Mouse (Mus musculus) gastrocnemius, postnatal 14 days (tissue): Measurements from ENCODE around the gene Tusc2. TPM values are rescaled to one million over a fixed set of nuclear protein-coding genes. Genes with fewer than 3 reads are reported as not detected.

Experiments used
- DNase-seq: peaks from one replicate; pipeline ENCODE4 v3.0.0; 2021; ENCODE audit warnings: mixed read lengths
- intact Hi-C: fragments of 180-260 bp; cut with DNase I; formaldehyde crosslinking; loops from one replicate; pipeline ENCODE4 v1.15.1; 2025; ENCODE audit warnings: low total_unique reads
- total RNA-seq, 2 experiments: library from RNA; stranded (reverse); gene quantifications; 2 replicates each; pipeline ENCODE4 v1.2.3; 2021

Tusc2 gene
- total RNA-seq, 2 experiments from 2014 or later, result 21.8 to 23.1 TPM

DNA sequence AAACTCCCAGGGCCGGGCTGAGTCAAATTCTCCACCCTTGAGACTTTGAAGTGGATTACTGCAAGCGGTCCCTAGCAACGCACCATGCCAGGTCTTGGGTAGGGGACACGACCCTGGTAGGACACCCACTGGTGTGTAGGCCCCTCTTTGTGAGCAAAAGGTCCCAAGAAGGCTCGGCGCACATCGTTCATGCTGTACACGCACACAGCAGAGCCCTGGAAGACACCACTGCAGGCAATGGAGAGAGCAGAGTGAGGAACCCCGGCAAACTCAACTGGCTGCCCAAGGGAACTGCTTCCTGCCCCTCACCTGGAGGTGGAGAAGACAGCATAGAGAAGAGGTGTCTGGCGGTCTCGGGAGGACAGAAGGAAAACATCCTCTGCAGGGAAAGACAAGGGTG, 38.2 kb downstream of the Tusc2 start:
- DNase-seq, result no peak
- intact Hi-C loops, result loop anchor here (5.0 kb wide), 1 partner anchor 76 kb away; the partner anchor contains the start of gene Gnat1

DNA sequence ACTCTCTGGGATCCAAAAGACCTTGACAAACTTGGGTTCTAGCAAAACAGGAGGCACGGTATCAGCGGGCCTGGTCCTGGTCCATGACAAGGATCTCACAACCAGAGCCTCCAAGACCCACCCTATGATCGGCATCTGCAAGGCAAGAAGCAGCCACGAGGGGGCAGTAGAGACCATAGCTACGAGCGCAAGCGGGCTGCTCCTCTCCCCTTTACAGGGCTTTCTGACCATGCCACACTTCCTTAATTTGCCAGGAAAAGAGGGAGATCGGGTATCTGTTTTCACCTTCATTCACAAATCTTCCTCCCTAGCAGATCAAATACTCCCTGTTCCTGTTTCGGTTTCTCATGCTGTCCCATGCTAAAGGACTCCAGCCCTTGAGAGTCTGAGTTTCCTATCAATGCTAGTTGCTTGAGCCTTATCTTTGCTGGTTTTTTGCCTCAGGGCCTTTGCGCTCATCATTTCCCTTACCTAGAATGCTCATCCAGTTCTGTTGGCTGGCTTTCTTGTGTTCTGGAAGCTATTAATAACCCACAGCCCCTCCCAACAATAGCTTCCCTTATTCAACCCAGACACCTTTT, 39.1 kb downstream of the Tusc2 start:
- peak; percentile 91 for DNase-seq
- intact Hi-C loops, result loop anchor here (2.0 to 5.0 kb wide), 2 partner anchors 43 to 75 kb away; partner anchors contain the start of gene Gnat1

DNA sequence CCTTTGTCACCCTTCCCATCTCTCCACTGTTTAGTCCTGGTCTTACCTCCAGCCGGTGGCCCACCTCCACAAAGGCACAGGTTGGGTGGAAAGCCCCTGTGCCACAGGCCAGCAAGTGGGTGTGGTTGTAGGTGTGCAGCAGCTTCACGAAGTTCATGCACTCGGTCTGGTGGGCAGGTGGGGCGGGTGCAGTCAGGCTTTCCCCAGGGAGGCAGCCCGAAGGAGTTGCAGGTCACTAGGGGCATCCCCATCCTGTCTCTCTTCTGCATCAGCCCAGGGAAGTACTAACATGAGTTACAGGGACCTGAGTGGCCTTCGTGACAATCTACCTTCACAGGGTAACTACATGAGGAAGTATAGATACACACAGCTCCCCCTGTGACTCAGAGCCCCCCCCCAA, 40.2 kb downstream of the Tusc2 start:
- intact Hi-C loops, result loop anchor here (2.0 to 5.0 kb wide), 2 partner anchors 42 to 74 kb away; partner anchors contain the start of gene Gnat1
- DNase-seq, result no peak

DNA sequence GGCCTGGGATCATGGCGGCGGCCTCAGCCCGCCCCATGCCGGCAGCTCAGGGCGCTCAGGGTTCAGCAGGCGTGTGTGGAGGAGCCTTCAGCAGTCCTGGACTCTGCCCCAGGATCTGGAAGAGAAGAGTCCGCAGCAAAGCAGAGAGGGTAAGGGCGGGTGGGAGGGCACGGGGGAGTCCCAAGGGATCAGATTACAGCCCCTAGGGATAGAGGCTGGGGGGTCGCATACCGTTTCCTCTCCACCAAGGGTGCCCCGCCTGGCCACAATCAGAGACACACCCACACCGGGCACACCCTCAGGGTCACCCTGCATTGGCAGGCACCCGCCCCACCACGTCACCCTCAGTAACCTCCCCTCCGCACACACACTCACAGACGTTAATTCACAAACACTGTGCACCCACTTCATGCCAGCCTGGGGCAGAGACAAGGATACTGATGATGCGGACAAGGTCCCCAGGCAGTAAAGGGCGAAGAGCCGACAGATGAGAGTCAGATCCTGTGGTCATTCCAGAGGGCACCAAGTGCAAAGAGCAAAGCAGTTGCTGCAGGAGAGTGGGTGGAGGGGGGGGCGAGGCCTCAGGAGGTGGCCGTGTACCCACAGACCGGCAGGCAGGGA, 42.1 kb downstream of the Tusc2 start:
- peak; percentile 52 for DNase-seq
- intact Hi-C loops, result no loop called here

DNA sequence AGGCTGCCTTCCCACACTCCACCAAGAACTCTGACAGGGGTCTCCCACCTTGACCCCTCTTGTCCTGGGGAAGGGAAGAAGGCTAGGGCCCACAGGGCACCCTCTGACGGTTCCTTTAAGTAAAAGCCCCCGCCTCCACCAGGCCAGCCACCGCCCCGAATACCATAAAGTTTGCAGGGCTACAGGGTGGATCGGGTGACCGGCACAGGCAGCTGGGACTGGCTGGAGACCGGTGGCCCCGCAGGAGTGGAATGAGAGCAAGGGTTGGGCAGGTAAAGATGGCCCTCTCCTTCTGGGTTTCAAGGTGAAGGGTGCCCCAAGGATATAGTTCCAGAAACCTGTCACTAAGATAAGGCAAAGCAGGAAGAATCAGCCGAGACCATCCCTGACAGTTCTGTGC, 43.5 kb downstream of the Tusc2 start:
- intact Hi-C loops, result no loop called here
- DNase-seq, result peak; percentile 53

DNA sequence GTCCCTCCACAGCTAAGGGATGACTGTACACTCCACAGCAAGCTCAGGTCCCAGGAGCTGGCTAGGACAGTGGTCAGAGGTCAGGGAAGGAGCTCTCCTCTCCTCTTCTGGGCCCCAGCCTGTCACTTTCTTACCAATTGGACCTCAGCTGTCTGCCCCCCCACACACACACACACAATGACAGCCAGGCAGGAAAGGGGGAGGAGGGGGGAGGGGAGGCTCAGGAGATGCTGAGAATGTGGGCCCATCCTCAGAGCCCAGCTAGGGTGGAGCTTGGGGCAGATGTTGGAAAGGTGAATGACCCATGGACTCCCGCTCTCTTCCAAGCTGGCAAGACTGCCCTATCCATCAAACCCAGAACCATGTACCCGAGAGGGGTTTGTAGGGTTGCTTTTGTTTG, 44.0 kb downstream of the Tusc2 start:
- DNase-seq, result no peak
- intact Hi-C loops, result no loop called here

DNA sequence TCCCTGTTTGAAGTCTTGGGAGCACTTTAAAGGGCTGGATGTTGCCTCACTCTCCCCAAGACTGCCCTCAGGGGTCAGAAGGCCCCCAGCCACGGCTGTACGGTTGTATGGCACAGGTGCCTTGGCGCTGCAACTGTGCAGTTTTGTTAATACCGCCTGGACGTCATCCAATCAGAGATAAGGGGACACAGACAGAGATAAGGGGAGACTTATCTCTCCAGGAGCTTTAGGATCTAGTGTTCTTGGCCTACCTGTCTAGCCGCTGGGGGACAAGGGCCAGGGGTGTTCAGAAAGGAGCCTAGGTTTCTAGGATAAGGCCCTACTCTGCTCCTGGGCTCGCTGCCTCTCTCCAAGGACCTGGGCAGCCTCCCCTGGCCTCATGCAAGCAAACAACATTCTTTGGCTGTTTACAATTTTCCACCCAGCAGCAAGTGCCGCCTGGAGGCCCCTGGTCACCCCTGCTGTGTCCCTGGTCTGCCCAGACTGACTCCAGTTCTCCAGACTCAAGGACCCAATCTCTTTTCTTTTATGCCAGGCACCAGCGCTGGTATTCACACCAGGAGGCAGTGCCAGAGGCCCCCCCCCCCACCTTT, 44.7 kb downstream of the Tusc2 start:
- DNase-seq, result no peak
- intact Hi-C loops, result no loop called here

DNA sequence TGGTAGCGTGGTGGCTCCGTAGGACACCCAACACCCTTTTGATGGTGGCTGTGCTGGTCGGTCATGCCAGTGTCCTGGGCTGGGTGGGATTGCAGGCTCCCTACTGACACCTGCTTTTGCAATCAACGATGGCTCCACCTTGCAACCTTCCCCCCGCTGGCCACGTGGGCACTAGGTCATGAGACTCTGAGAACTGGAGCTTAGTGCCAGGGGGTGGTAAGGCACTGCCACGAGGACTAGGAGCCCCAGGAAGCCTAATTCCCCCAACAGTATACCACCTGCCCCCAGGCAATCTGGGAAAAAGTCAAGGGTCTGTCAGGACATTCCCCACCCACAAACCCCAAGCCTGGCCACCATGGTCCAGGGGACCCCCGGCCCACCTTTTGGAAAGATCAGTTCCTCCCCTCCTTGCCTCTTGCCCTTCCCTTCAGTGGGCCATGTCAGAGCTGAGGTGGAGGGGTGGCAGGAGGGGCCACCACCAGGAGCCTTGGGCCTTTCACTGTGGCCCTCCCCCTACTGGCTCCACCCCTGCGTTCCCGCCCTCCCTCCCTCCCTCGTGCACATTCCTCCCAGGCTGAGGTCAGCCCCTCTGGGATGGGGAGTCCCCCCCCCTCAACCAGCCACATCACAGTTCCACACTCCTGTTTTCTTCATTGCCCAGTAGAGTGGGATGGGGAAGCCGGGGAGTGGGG, 45.8 kb downstream of the Tusc2 start, which contains the start of gene Sema3b:
Sema3b (minus strand) TSS at position 489 of the 692 bp plus-strand sequence.
- intact Hi-C loops, result no loop called here
- DNase-seq, result peak; percentile 69

DNA sequence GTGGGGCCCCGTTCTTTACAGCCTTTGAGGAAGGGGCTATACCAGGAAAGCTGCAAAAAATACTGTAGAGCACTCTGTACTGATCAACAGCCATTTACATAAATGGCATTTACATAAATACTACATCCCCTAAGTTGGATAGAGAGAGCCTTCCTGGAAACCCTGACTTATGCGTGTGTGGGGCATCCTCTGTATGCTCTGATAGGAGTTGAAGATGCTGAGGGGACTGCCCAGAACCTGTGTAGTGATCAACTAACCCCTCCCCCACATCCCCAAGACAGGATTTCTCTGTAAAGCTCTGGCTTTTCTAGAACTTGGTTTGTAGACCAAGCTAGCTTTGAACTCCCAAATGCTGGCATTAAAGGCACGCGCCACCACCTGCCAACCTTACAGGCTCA, 46.4 kb downstream of the Tusc2 start:
- intact Hi-C loops, result no loop called here
- no peak for DNase-seq

DNA sequence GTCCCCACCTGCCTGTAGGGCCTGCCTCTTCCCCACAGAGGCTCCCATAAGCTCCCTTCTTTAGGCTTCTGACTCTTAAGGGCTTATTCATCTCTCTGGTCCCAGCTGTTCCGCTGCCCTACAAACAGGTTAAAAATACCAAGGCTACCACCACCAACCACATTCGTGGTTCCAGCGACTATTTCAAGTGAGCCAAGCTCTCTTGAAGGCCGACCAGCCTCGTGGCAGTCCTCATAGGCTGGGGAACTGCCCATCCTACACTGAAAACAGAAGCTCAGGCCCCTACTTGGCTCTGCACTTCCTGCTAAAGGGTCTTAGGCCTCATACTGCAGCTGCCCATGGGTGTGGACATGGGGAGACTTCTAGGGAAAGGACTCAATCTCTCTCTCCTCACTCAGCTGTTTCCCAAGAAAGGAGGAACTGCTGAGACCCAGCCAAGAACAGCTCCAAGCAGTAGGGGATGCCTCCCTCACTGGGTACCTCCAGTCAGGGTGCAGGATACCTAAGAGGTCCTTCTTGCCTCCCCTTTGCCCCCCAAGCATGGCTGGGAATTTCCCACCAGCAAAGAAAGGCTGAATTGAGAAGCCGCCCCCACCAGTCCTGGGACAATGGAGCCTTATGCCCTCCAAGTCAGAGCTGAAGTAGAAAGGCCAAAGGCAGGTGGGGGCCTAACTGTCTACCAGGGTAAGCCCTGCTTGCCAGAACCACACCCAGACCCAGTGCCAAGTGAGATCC, 48.6 kb downstream of the Tusc2 start:
- intact Hi-C loops, result no loop called here

DNA sequence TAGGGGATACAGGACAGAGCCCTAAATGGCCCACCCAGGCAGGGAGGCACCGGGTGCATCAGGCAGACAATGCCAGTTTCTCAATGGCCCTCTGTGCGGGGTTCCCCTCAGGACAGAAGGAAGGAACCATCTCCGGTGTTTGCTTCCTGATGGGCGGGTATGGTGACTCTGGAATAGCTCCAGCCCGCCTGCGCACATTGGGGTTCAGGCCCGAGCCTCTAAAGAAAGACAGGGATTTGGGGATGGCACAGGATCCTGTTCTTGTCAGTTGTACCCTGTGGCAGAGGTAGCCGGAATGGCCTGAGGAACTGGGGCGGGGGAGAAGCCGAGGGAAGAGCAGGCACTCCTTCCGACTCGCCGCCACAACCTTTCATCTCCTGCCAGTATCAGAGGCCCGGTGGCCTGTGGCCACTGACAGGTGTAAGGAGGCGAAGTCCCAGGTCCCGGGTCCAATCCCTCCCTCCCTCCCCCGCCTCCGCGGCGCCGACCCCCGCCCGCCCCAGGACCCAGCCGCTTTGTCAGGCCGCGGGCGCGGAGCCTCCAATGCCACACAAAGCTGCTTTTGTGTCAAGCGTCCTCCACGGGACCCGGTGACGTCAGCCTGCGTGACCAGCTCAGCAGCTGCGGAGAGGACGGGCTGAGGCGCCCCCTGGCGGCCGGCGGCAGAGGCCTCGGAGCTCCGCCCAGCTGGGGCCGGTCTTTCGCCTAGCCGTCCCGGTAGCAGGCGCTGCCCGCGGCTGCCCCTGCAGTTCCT, 49.3 kb downstream of the Tusc2 start:
- intact Hi-C loops, result no loop called here
- DNase-seq, result peak; percentile 99

More for the DNA sequence above, 48.6 kb downstream of the Tusc2 start:
- DNase-seq, result peak; percentile 30

DNA sequence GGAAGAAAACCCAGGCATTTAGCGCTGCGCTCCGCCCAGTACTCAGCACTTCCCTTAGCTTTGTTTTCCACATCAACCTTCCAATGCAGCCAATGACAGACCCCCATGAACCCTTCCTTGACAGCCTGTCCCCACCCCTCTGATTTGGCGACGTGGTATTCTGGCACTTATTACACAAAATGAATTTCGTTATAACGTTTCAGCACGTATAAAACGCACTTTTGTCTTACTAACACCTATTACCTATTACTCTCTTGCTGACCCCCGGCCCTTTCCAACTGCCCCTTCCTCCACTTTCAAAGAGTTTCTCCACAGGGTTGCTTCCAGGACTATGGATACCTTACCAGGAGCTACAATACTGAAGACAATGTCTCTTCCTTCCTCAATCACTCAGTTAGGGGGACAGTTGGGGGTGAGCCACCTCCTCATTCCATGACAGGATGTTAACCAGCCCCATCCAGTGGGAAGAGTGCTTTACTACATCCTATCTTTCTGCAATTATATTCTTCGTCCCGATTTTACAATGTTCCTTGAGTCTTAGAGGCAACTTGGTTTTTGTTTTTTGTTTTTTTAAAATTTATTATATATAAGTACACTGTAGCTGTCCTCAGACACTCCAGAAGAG, 50.0 kb downstream of the Tusc2 start:
- DNase-seq, result peak; percentile 41
- intact Hi-C loops, result no loop called here

DNA sequence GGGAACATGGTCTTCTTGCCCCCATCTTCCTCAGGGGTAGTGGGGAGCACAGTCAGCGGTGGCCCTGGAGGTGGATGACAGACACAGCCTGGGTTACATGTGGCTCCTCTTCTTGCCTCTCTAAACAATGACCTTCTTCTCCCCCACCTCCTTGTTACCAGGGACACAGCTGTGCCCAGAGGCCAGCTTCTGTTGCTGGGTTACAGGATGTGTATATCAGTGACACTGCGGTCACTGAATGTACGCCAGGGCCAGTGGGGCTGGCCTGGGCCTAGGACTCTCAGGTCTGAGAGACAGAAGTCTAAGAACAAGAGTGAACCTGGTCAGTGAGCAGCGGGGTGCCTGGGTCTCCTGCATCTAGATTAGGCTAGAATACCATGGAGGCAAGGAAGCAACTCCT, 52.0 kb downstream of the Tusc2 start:
- peak; percentile 16 for DNase-seq
- intact Hi-C loops, result no loop called here

Other genes starting within 250 kb of the Tusc2 start
- gene Hemk1, start 224.9 kb upstream of the Tusc2 start, total RNA-seq, result 10 to 100 TPM; 12.0 to 13.2 TPM
- 10 to 100 TPM; 41.9 to 49.8 TPM for gene 6430571L13Rik, start 222.7 kb upstream of the Tusc2 start, total RNA-seq
- gene Cacna2d2, start 163.6 kb upstream of the Tusc2 start, total RNA-seq, result 1 to 10 TPM in 1 of 2 experiments, under 1 TPM in 1; 0.78 to 1.0 TPM
- gene Tmem115, start 29.3 kb upstream of the Tusc2 start, total RNA-seq, result 10 to 100 TPM; 18.4 to 19.9 TPM
- 1 to 10 TPM; 2.2 to 2.5 TPM for gene Cyb561d2, start 21.1 kb upstream of the Tusc2 start, total RNA-seq
- gene Nprl2, start 21.0 kb upstream of the Tusc2 start, total RNA-seq, result 1 to 10 TPM; 7.5 to 7.7 TPM
- gene Zmynd10, start 16.0 kb upstream of the Tusc2 start, total RNA-seq, result not detected
- 10 to 100 TPM; 11.1 to 11.6 TPM for gene Rassf1, start 11.7 kb upstream of the Tusc2 start, total RNA-seq
- gene Hyal2, start 4.7 kb downstream of the Tusc2 start, total RNA-seq, result 10 to 100 TPM; 12.7 to 14.5 TPM
- gene Hyal1, start 13.7 kb downstream of the Tusc2 start, total RNA-seq, result 1 to 10 TPM; 2.6 to 2.7 TPM
- gene Naa80, start 15.6 kb downstream of the Tusc2 start, total RNA-seq, result 10 to 100 TPM; 12.0 TPM
- under 1 TPM; 0.23 to 0.49 TPM for gene Hyal3, start 17.6 kb downstream of the Tusc2 start, total RNA-seq
- gene Ifrd2, start 24.4 kb downstream of the Tusc2 start, total RNA-seq, result 10 to 100 TPM; 33.5 to 42.7 TPM
- 10 to 100 TPM; 27.6 to 35.2 TPM for gene Sema3b, start 46.0 kb downstream of the Tusc2 start, total RNA-seq
- gene Gnai2, start 72.1 kb downstream of the Tusc2 start, total RNA-seq, result 100 to 1,000 TPM; 139 to 152 TPM
- 10 to 100 TPM; 29.8 to 57.1 TPM for gene Slc38a3, start 106.3 kb downstream of the Tusc2 start, total RNA-seq
- not detected for gene Gnat1, start 116.5 kb downstream of the Tusc2 start, total RNA-seq
- 10 to 100 TPM in 1 of 2 experiments, 1 to 10 TPM in 1; 8.4 to 10.6 TPM for gene Sema3f, start 147.2 kb downstream of the Tusc2 start, total RNA-seq
- 10 to 100 TPM; 30.9 to 40.5 TPM for gene Rbm5, start 207.7 kb downstream of the Tusc2 start, total RNA-seq